Mouse (Mus musculus) stomach, embryonic 14.5 days (tissue): Measurements from ENCODE around the gene Pbx2. TPM values are rescaled to one million over a fixed set of nuclear protein-coding genes. Genes with fewer than 3 reads are reported as not detected.

ENCODE experiments used
- ATAC-seq: fragments of 200-750 bp; cut with Nextera tagmentation; 2 replicates; pipeline ENCODE4 v1.8.0; 2017; ENCODE audit warnings: low read depth, moderate TSS enrichment; ENCODE audit not compliant: insufficient number of reproducible peaks, insufficient read depth, low FRiP score
- H3K27ac ChIP-seq: fragments of 300-500 bp; sonication (generic); 2 replicates; pipeline ENCODE4 v1.5.1; 2014; ENCODE audit warnings: mild to moderate bottlenecking, low read length, moderate library complexity, mixed read lengths
- H3K27me3 ChIP-seq: fragments of 300-500 bp; sonication (generic); 2 replicates; pipeline ENCODE4 v1.6.1; 2014; ENCODE audit warnings: low read length, control low read depth, mixed read lengths; ENCODE audit not compliant: control insufficient read depth, insufficient read depth
- H3K36me3 ChIP-seq: fragments of 300-500 bp; sonication (generic); 2 replicates; pipeline ENCODE4 v1.6.1; 2014; ENCODE audit warnings: mild to moderate bottlenecking, control low read depth, low read length, moderate library complexity, mixed read lengths; ENCODE audit not compliant: control insufficient read depth, insufficient read depth
- H3K4me1 ChIP-seq: fragments of 300-500 bp; sonication (generic); 2 replicates; pipeline ENCODE4 v1.6.1; 2014; ENCODE audit warnings: low read length, control low read depth, mixed read lengths; ENCODE audit not compliant: control insufficient read depth, insufficient read depth
- H3K4me2 ChIP-seq: fragments of 300-500 bp; sonication (generic); replicated peaks from 2 replicates; pipeline ENCODE4 v1.6.1; 2014; ENCODE audit warnings: low read depth, low read length, control low read depth
- H3K4me3 ChIP-seq: fragments of 300-500 bp; sonication (generic); 2 replicates; pipeline ENCODE4 v1.5.1; 2014; ENCODE audit warnings: low read depth, low read length, control low read depth
- H3K9ac ChIP-seq: fragments of 300-500 bp; sonication (generic); replicated peaks from 2 replicates; pipeline ENCODE4 v1.6.1; 2014; ENCODE audit warnings: low read depth, mild to moderate bottlenecking, control low read depth, low read length, moderate library complexity, mixed read lengths
- H3K9me3 ChIP-seq: fragments of 300-500 bp; sonication (generic); 2 replicates; pipeline ENCODE4 v1.6.1; 2016; ENCODE audit warnings: low read depth, low read length, control low read depth; ENCODE audit not compliant: control insufficient read depth
- WGBS: fragments of 180-500 bp; shearing (Covaris S2); extraction: QIAGEN DNeasy Blood & Tissue Kit; methylation state at CpG from one replicate; pipeline ENCODE4 v1.1.7; 2014; 5-methylcytosine and 5-hydroxymethylcytosine counted together
- polyA plus RNA-seq: library from polyadenylated mRNA; unstranded; fragments of >200 nt; fragmentation: Nextera tagmentation; extraction: Ambion mirVana; gene quantifications from 2 replicates; pipeline ENCODE4 v1.2.1, GENCODE M21; 2014

Gene Pbx2
- polyA plus RNA-seq, 1 experiment from 2014 or later, result 13.1 TPM

GRCm38 (mm10) chr17:34630761-34631301 is 39.8 kb downstream of the Pbx2 start:
- ATAC-seq, result no peak
- Histone ChIP-seq H3K27ac (no peak overlapping the region), H3K4me1 (peaks cover 42% of the 10 kb centered on the region), H3K4me3 (peak overlapping the region; percentile 16), H3K4me2 (peak overlapping the region; percentile 44), H3K36me3 (no peaks in the 10 kb centered on the region), H3K9ac (no peak overlapping the region), H3K9me3 (no peaks in the 10 kb centered on the region), H3K27me3 (peaks cover 22% of the 10 kb centered on the region)
- WGBS, result 5% methylated on average over 48 of the region's 48 CpGs

- Histone ChIP-seq H3K27ac (no peak overlapping the region), H3K4me1 (peaks cover 35% of the 10 kb centered on the region), H3K4me3 (peak overlapping the region; percentile 35), H3K36me3 (no peaks in the 10 kb centered on the region), H3K9ac (0 out of 2 replicates have a peak overlapping the region, but pooled peaks have one; percentile 10), H3K4me2 (peak overlapping the region; percentile 79), H3K27me3 (peaks cover 22% of the 10 kb centered on the region), H3K9me3 (no peaks in the 10 kb centered on the region)
- 11% methylated on average over 12 of the region's 12 CpGs for WGBS
- ATAC-seq, result no peak
Measured at GRCm38 (mm10) chr17:34631647-34632046, 40.6 kb downstream of the Pbx2 start.

GRCm38 (mm10) chr17:34632261-34632691 is 41.2 kb downstream of the Pbx2 start:
- H3K9ac ChIP-seq, result peak overlapping the region; percentile 10; the same call in 1 of the 2 replicates
- H3K4me1 ChIP-seq, result peaks cover 35% of the 10 kb centered on the region
- H3K27me3 ChIP-seq, result peaks cover 22% of the 10 kb centered on the region
- no peak overlapping the region for H3K27ac ChIP-seq
- peak overlapping the region; percentile 35 for H3K4me3 ChIP-seq
- H3K9me3 ChIP-seq, result no peaks in the 10 kb centered on the region
- H3K4me2 ChIP-seq, result peak overlapping the region; percentile 79
- H3K36me3 ChIP-seq, result no peaks in the 10 kb centered on the region
- peak; percentile 8; the same call in 1 of the 2 replicates for ATAC-seq
- WGBS, result 1% methylated on average over 26 of the region's 26 CpGs

- Histone ChIP-seq H3K27me3 (peaks cover 11% of the 10 kb centered on the region), H3K4me2 (no peak overlapping the region), H3K9me3 (no peaks in the 10 kb centered on the region), H3K27ac (no peak overlapping the region), H3K4me3 (no peak overlapping the region), H3K4me1 (peaks cover 15% of the 10 kb centered on the region), H3K9ac (no peak overlapping the region), H3K36me3 (no peaks in the 10 kb centered on the region)
- 63% methylated on average over 2 of the region's 2 CpGs for WGBS
- no peak for ATAC-seq
Measured at GRCm38 (mm10) chr17:34635671-34636070, 44.6 kb downstream of the Pbx2 start.

- Histone ChIP-seq H3K4me2 (no peak overlapping the region), H3K36me3 (no peaks in the 10 kb centered on the region), H3K9ac (no peak overlapping the region), H3K4me1 (peaks cover 7% of the 10 kb centered on the region; the same call in 1 of the 2 replicates), H3K27ac (no peak overlapping the region), H3K9me3 (no peaks in the 10 kb centered on the region), H3K27me3 (no peaks in the 10 kb centered on the region), H3K4me3 (no peak overlapping the region)
- 61% methylated on average over 3 of the region's 3 CpGs for WGBS
- ATAC-seq, result no peak
Measured at GRCm38 (mm10) chr17:34637459-34637858, 46.4 kb downstream of the Pbx2 start.

GRCm38 (mm10) chr17:34639461-34640255 is 48.6 kb downstream of the Pbx2 start:
- Histone ChIP-seq H3K9ac (no peak overlapping the region), H3K4me3 (no peak overlapping the region), H3K4me2 (no peak overlapping the region), H3K36me3 (no peaks in the 10 kb centered on the region), H3K27me3 (no peaks in the 10 kb centered on the region), H3K4me1 (peaks cover 7% of the 10 kb centered on the region; the same call in 1 of the 2 replicates), H3K9me3 (no peaks in the 10 kb centered on the region), H3K27ac (no peak overlapping the region)
- ATAC-seq, result no peak
- WGBS, result 80% methylated on average over 7 of the region's 7 CpGs

GRCm38 (mm10) chr17:34640778-34641601 is 49.9 kb downstream of the Pbx2 start:
- no peaks in the 10 kb centered on the region for H3K9me3 ChIP-seq
- H3K9ac ChIP-seq, result 0 out of 2 replicates have a peak overlapping the region, but pooled peaks have one; percentile 14
- peak overlapping the region; percentile 82 for H3K27ac ChIP-seq
- peaks cover 7% of the 10 kb centered on the region; the same call in 1 of the 2 replicates for H3K4me1 ChIP-seq
- 15% methylated on average over 11 of the region's 11 CpGs for WGBS
- H3K36me3 ChIP-seq, result no peaks in the 10 kb centered on the region
- H3K4me2 ChIP-seq, result no peak overlapping the region
- H3K4me3 ChIP-seq, result no peak overlapping the region
- ATAC-seq, result no peak; the same call in 1 of the 2 replicates
- H3K27me3 ChIP-seq, result no peaks in the 10 kb centered on the region

GRCm38 (mm10) chr17:34641945-34642344 is 50.9 kb downstream of the Pbx2 start:
- Histone ChIP-seq H3K9ac (no peak overlapping the region), H3K27ac (no peak overlapping the region), H3K4me2 (no peak overlapping the region), H3K4me3 (no peak overlapping the region), H3K9me3 (no peaks in the 10 kb centered on the region), H3K4me1 (peaks cover 7% of the 10 kb centered on the region; the same call in 1 of the 2 replicates), H3K36me3 (no peaks in the 10 kb centered on the region), H3K27me3 (no peaks in the 10 kb centered on the region)
- 84% methylated on average over 3 of the region's 3 CpGs for WGBS
- ATAC-seq, result no peak
